Mouse (Mus musculus) G1E (cell line): ENCODE data around the gene Prkcg.

Source experiments
- CTCF ChIP-seq: IDR thresholded peaks from 2 replicates; pipeline ENCODE4 v1.5.1; 2012; ENCODE audit warnings: low read depth, low read length, inconsistent platforms, mixed read lengths
- POLR2AphosphoS5 ChIP-seq: IDR thresholded peaks from 2 replicates; pipeline ENCODE4 v1.6.1; 2012; ENCODE audit warnings: low read depth, low read length, inconsistent platforms; ENCODE audit not compliant: insufficient replicate concordance

DNA sequence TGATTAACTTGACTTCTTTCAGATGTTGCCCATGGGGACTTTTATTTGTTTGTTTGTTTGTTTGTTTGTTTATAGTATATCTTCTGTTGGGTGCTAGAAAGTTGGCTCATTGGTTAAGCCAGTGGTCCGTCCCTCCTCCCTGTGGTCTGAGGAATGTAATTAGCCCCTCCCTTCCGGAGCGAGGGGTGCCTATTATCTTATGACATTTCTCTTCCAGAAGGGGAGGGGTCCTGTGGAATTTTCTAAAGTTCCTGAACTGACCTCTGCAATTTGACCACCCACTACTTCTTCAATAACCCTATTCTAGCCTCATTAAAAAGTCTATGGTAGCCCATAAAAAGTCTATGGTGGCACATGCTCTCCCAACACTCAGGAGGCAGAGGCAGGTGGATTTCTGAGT, 21.7 kb upstream of the Prkcg start:
- TF ChIP-seq CTCF (no peak), POLR2AphosphoS5 (no peak)
